Mouse (Mus musculus): ENCODE data around the gene Elovl6.

DNA sequence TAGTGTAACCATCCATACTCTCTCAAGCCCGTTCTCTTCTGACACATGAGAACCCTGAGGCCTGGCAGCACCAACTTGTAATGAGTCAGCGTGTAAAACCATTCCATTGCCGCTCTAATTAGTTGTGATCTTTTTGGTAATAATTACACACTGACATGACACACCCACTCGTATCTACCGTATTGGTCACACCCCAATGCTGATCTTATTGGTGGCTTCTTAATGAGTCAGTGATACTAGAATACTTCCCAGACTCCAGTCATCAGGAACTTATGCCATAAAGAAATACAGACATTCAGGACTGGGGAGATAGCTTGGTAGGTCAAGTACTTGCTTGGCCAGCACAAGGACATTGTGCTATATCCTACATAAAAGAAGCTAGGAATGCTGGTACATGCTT, 39.5 kb downstream of the Elovl6 start:
- TF ChIP-seq POLR2A (IDR thresholded peaks at IDR 0.05; ENCODE audit: borderline replicate concordance, control insufficient read depth, low read depth, low read length) (no peak), CTCF (IDR thresholded peaks at IDR 0.05; ENCODE audit: control insufficient read depth, insufficient read depth, low read length) (no peak)
